Mouse (Mus musculus) left cerebral cortex, postnatal 36 days (tissue): ENCODE measurements around the gene Spaca5. TPM values are rescaled to one million over a fixed set of nuclear protein-coding genes. Genes with fewer than 3 reads are reported as not detected.

Source experiments
- DNase-seq, 2 experiments: peaks; one replicate each; pipeline ENCODE4 v3.0.0; 2021 to 2022; ENCODE audit warnings: low spot score in 2 of 2, mixed read lengths in 1 of 2
- intact Hi-C: fragments of 180-260 bp; cut with DNase I; formaldehyde crosslinking; loops from one replicate; pipeline ENCODE4 v1.15.1; 2025
- total RNA-seq, 2 experiments: library from RNA; stranded (reverse); gene quantifications; 2 replicates each; pipeline ENCODE4 v1.2.3; 2021

Spaca5 gene
- not detected for total RNA-seq

DNA sequence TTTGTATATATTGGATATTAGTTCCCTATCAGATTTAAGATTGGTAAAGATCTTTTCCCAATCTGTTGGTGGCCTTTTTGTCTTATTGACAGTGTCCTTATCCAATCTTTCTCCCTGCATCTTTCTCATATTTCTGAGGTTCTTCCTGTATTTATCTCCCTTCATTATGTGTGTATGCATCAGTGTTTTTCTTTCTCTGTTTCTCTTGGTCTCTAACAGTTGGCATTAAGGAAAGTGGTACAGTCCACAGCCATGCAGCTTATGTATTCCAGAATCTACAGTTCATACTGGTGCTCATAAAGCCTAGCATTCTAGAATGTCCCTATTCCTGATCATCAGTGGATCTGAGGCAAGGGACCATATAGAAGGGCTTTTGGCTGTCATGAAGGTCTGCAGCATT, at the start of gene Spaca5:
Gene Spaca5, plus strand, starts transcription at position 301 of the 400 bp plus-strand sequence.
- intact Hi-C loops, result no loop called here
- DNase-seq, result no peak

DNA sequence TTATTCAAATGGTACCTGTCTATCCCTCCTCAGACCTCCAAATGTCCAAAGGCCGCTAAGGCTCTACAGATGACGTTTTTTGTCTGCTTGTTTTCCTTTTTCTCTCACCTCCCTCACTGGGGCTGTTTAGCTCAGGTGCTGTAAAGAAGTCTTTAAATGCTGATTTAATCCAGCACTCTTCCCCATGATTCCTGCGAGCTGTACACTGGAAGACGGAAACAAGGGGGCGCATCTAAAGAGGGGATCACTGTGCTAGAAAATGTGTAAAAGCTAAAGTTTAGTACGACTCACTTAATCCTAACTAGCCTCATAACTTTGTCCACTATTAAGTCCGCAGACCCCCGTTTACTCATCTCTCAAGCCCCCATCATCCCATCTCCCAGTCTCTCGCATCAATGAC, 6.7 kb upstream of the Spaca5 start:
- no peak for DNase-seq
- intact Hi-C loops, result no loop called here

DNA sequence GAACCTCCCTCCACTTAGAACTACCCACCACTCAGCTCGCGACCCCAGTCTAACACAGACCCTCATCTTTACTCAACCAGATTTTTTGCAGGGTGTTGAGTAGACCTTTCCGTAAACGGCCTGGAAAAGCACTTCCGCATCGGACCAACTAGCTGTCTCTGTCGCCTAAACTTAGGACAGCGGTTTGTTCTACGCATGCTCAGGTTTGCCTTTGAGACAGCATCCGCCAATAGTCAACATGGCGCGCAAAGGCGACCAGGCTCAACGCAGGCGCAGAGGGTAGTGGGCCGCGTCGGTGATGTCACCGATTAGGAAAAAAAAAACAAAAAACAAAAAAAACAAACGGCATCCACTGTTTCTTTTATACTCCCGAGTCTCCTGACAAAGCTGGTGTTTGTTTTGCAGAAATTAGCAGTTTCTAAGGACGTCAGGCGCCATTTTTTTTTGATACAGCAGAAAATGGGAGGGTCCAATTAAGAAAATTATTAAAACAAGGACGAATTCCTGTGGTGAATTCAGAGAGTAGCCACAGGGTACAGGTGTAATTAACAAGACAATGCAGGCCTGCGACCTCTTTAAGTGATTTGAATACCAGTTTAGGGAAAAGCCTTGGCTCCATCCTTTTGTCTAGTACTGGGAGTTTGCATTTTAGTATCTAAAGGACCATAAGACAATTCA, 6.2 kb upstream of the Spaca5 start, which contains the start of gene Zfp182:
Gene Zfp182, minus strand, starts transcription at position 451 of the 678 bp plus-strand sequence.
- intact Hi-C loops, result no loop called here
- DNase-seq, result peak; percentile 68 to 78

DNA sequence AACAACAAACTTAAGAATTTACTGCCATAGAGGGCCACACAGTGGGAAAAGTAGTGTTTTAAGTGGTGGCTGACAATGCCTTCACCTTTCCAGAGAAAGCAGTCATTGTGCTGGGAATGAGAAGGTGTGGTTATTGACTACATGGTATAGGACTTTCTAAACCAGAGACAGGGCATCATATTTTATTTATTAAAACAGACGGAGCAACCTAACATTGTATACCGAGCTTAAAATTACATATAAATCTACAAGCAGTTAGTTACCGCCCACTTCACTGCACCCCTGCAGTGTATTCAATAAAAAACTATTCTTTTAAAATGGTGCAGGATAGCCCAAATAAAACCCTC, 5.7 kb upstream of the Spaca5 start:
- intact Hi-C loops, result no loop called here
- DNase-seq, result no peak

DNA sequence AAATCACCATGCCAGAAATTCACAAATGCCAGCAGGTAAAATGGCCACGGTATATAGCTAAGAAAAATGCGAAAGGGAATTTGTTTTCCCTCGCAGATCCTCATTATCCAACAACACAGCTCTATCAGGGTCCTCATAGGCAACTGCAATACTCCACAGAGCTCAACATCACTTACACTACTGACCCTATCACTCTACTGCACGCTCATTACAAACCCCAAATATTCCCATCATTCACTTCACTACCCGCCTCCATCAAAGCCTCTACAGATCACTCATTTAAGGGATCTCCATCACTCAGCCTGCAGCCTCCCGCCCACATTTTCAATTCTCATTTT, 20.4 kb downstream of the Spaca5 start:
- intact Hi-C loops, result no loop called here

GRCm38 (mm10) chrX:21088983-21089866, 21.0 kb downstream of the Spaca5 start, which contains the start of gene Zfp300:
TSS of gene Zfp300 (minus strand) at chrX:21089527.
- intact Hi-C loops, result no loop called here

More for the DNA sequence above, 20.4 kb downstream of the Spaca5 start:
- DNase-seq, result no peak

GRCm38 (mm10) chrX:21089867-21090239, 21.6 kb downstream of the Spaca5 start:
- intact Hi-C loops, result no loop called here
- peak in 1 of 2 experiments; percentile 4 for DNase-seq

More at GRCm38 (mm10) chrX:21088983-21089866, 21.0 kb downstream of the Spaca5 start, which contains the start of gene Zfp300:
- peak; percentile 54 to 62 for DNase-seq

- no peak for DNase-seq
Measured at GRCm38 (mm10) chrX:21115520-21115919, 47.3 kb downstream of the Spaca5 start, which contains the start of gene Ssxa1. TSS of gene Ssxa1 (plus strand) at chrX:21115820.

More at GRCm38 (mm10) chrX:21115520-21115919, 47.3 kb downstream of the Spaca5 start, which contains the start of gene Ssxa1:
- intact Hi-C loops, result no loop called here

Other genes starting within 250 kb of the Spaca5 start
- under 1 TPM; 0.63 to 0.99 TPM for gene Timp1, start 198.2 kb upstream of the Spaca5 start, total RNA-seq
- 100 to 1,000 TPM; 554 to 584 TPM for gene Syn1, start 147.4 kb upstream of the Spaca5 start, total RNA-seq
- gene Cfp, start 136.9 kb upstream of the Spaca5 start, total RNA-seq, result 10 to 100 TPM in 1 of 2 experiments, 1 to 10 TPM in 1; 6.0 to 18.8 TPM
- 10 to 100 TPM; 55.4 to 62.5 TPM for gene Elk1, start 117.8 kb upstream of the Spaca5 start, total RNA-seq
- 10 to 100 TPM; 11.4 to 16.4 TPM for gene Uxt, start 106.4 kb upstream of the Spaca5 start, total RNA-seq
- 10 to 100 TPM in 1 of 2 experiments, 1 to 10 TPM in 1; 7.4 to 13.5 TPM for gene Zfp182, start 6.1 kb upstream of the Spaca5 start, total RNA-seq
- gene Zfp300, start 21.1 kb downstream of the Spaca5 start, total RNA-seq, result 1 to 10 TPM; 2.4 to 2.9 TPM
- gene Ssxa1, start 47.4 kb downstream of the Spaca5 start, total RNA-seq, result not detected
- not detected for gene Gm21876, start 107.2 kb downstream of the Spaca5 start, total RNA-seq